1 mouse cellular context compared by ENCODE assay signal in genomic region chr4:141672325-141672724, GRCm38 (mm10).
A peak's percentile ranks its signal among the peaks of the same experiment; 100 is the strongest.
TF ChIP-seq lines count a peak whose summit lies in the region.

No protein-coding gene starts in this region.

TF ChIP-seq in MEL, 35 proteins besides CTCF, POLR2A, EP300 and RAD21:
- TF ChIP-seq USF1 (IDR thresholded peaks at IDR 0.05; ENCODE audit: low read depth, low read length) = peak; percentile 81
- no peak for TF ChIP-seq MAZ (IDR thresholded peaks at IDR 0.05; ENCODE audit: low read depth, low read length)
